Mouse (Mus musculus) spleen, postnatal 36 days (tissue): Measurements from ENCODE around the gene Chsy1.

Experiments used
- DNase-seq, 2 experiments: peaks; one replicate each; pipeline ENCODE4 v3.0.0; 2022; ENCODE audit warnings: low spot score in 2 of 2, mixed read lengths in 1 of 2

Chsy1 gene

GRCm38 (mm10) chr7:66108961-66109854, at the start of gene Chsy1:
TSS of gene Chsy1 (plus strand) at chr7:66109515.
- peak; percentile 88 to 90 for DNase-seq

GRCm38 (mm10) chr7:66060066-66060956, 49.0 kb upstream of the Chsy1 start:
- DNase-seq: peak; percentile 81 to 84

- no peak for DNase-seq
Measured at GRCm38 (mm10) chr7:66061057-66061456, 48.3 kb upstream of the Chsy1 start.

GRCm38 (mm10) chr7:66076411-66076810, 32.9 kb upstream of the Chsy1 start:
- DNase-seq: no peak

- DNase-seq: peak; percentile 96 to 97
Measured at GRCm38 (mm10) chr7:66079364-66080230, 29.7 kb upstream of the Chsy1 start, which contains the start of gene Selenos. TSS of gene Selenos (plus strand) at chr7:66079649.

GRCm38 (mm10) chr7:66080231-66080613, 29.1 kb upstream of the Chsy1 start:
- DNase-seq: no peak

- DNase-seq: no peak
Measured at GRCm38 (mm10) chr7:66083757-66084156, 25.6 kb upstream of the Chsy1 start.

- no peak for DNase-seq
Measured at GRCm38 (mm10) chr7:66084546-66084945, 24.8 kb upstream of the Chsy1 start.

GRCm38 (mm10) chr7:66087652-66088051, 21.7 kb upstream of the Chsy1 start:
- no peak for DNase-seq

GRCm38 (mm10) chr7:66088077-66088476, 21.2 kb upstream of the Chsy1 start:
- no peak for DNase-seq

GRCm38 (mm10) chr7:66090676-66091190, 18.6 kb upstream of the Chsy1 start:
- DNase-seq: no peak

GRCm38 (mm10) chr7:66091553-66091952, 17.8 kb upstream of the Chsy1 start:
- no peak for DNase-seq

- DNase-seq: no peak
Measured at GRCm38 (mm10) chr7:66092656-66093055, 16.7 kb upstream of the Chsy1 start.

- DNase-seq: no peak
Measured at GRCm38 (mm10) chr7:66094141-66094540, 15.2 kb upstream of the Chsy1 start.

- DNase-seq: no peak
Measured at GRCm38 (mm10) chr7:66098803-66099202, 10.5 kb upstream of the Chsy1 start.

- DNase-seq: peak in 1 of 2 experiments; percentile 49
Measured at GRCm38 (mm10) chr7:66101866-66102265, 7.4 kb upstream of the Chsy1 start.

GRCm38 (mm10) chr7:66104531-66104930, 4.8 kb upstream of the Chsy1 start:
- no peak for DNase-seq

GRCm38 (mm10) chr7:66105771-66106170, 3.5 kb upstream of the Chsy1 start:
- no peak for DNase-seq

GRCm38 (mm10) chr7:66106581-66107056, 2.7 kb upstream of the Chsy1 start:
- no peak for DNase-seq

GRCm38 (mm10) chr7:66107206-66107605, 2.1 kb upstream of the Chsy1 start:
- DNase-seq: no peak

- DNase-seq: no peak
Measured at GRCm38 (mm10) chr7:66107930-66108329, 1.4 kb upstream of the Chsy1 start.
